Mouse (Mus musculus) limb, embryonic 11.5 days (tissue): ENCODE measurements at regions not wholly inside any gene's neighbourhood (a gene's known extent, or its start where the extent isn't known, plus 50 kb on each side); places are given as distances from the start of the nearest gene placed in this dataset.

ENCODE experiments used
- ATAC-seq: fragments of 200-750 bp; cut with Nextera tagmentation; 2 replicates; pipeline ENCODE4 v1.8.0; 2017; ENCODE audit warnings: low read depth; ENCODE audit not compliant: insufficient number of reproducible peaks, low FRiP score, low TSS enrichment
- DNase-seq: peaks from one replicate; pipeline ENCODE4 v3.0.0-alpha.2; 2015; ENCODE audit warnings: low spot score
- H3K27ac ChIP-seq: fragments of 300-500 bp; sonication (generic); replicated peaks from 2 replicates; pipeline ENCODE4 v1.5.1; 2014; ENCODE audit warnings: low read depth, mild to moderate bottlenecking, low read length
- H3K27me3 ChIP-seq: fragments of 300-500 bp; sonication (generic); 2 replicates; pipeline ENCODE4 v1.6.1; 2014; ENCODE audit warnings: mild to moderate bottlenecking, low read length, mixed read lengths; ENCODE audit not compliant: control insufficient read depth, insufficient read depth
- H3K36me3 ChIP-seq: fragments of 300-500 bp; sonication (generic); 2 replicates; pipeline ENCODE4 v1.6.1; 2014; ENCODE audit warnings: mild to moderate bottlenecking, low read length, moderate library complexity, mixed read lengths; ENCODE audit not compliant: control insufficient read depth, insufficient read depth
- H3K4me1 ChIP-seq: fragments of 300-500 bp; sonication (generic); 2 replicates; pipeline ENCODE4 v1.6.1; 2014; ENCODE audit warnings: low read length, mixed read lengths; ENCODE audit not compliant: control insufficient read depth, insufficient read depth
- H3K4me2 ChIP-seq: fragments of 300-500 bp; sonication (generic); 2 replicates; pipeline ENCODE4 v1.6.1; 2014; ENCODE audit warnings: low read depth, mild to moderate bottlenecking, moderate library complexity; ENCODE audit not compliant: severe bottlenecking
- H3K4me3 ChIP-seq: fragments of 300-500 bp; sonication (generic); 2 replicates; pipeline ENCODE4 v1.5.1; 2014; ENCODE audit warnings: low read depth, low read length
- H3K9ac ChIP-seq: fragments of 300-500 bp; sonication (generic); 2 replicates; pipeline ENCODE4 v1.6.1; 2014; ENCODE audit warnings: mild to moderate bottlenecking, low read length
- H3K9me3 ChIP-seq: fragments of 300-500 bp; sonication (generic); 2 replicates; pipeline ENCODE4 v1.6.1; 2016; ENCODE audit warnings: low read length; ENCODE audit not compliant: control insufficient read depth
- WGBS: fragments of 180-500 bp; shearing (Covaris S2); extraction: QIAGEN DNeasy Blood & Tissue Kit; methylation state at CpG from one replicate; pipeline ENCODE4 v1.1.7; 2014; 5-methylcytosine and 5-hydroxymethylcytosine counted together

- Histone ChIP-seq H3K27ac (no peak overlapping the region), H3K36me3 (no peaks in the 10 kb centered on the region), H3K4me1 (no peaks in the 10 kb centered on the region), H3K4me3 (no peak overlapping the region), H3K9me3 (no peaks in the 10 kb centered on the region), H3K27me3 (no peaks in the 10 kb centered on the region), H3K4me2 (no peak overlapping the region), H3K9ac (no peak overlapping the region)
- ATAC-seq (no peak), DNase-seq (no peak)
- 82% methylated on average over 2 of the region's 2 CpGs for WGBS
Measured at GRCm38 (mm10) chr9:117967080-117967479, 73.2 kb upstream of the Azi2 start.

GRCm38 (mm10) chr9:117966326-117966989 is 73.8 kb upstream of the Azi2 start:
- ATAC-seq (no peak), DNase-seq (peak; percentile 38)
- no peak overlapping the region for H3K9ac ChIP-seq
- no peaks in the 10 kb centered on the region for H3K27me3 ChIP-seq
- H3K4me1 ChIP-seq: no peaks in the 10 kb centered on the region
- no peaks in the 10 kb centered on the region for H3K36me3 ChIP-seq
- no peaks in the 10 kb centered on the region for H3K9me3 ChIP-seq
- 66% methylated on average over 10 of the region's 10 CpGs for WGBS
- H3K27ac ChIP-seq: no peak overlapping the region
- no peak overlapping the region for H3K4me3 ChIP-seq
- no peak overlapping the region for H3K4me2 ChIP-seq

- Histone ChIP-seq H3K4me2 (no peak overlapping the region), H3K9ac (no peak overlapping the region), H3K27me3 (no peaks in the 10 kb centered on the region), H3K36me3 (no peaks in the 10 kb centered on the region), H3K4me3 (no peak overlapping the region), H3K9me3 (no peaks in the 10 kb centered on the region), H3K4me1 (no peaks in the 10 kb centered on the region), H3K27ac (no peak overlapping the region)
- WGBS: 75% methylated on average over 9 of the region's 9 CpGs
- DNase-seq: no peak
- ATAC-seq: no peak
Measured at GRCm38 (mm10) chr9:117962088-117963030, 77.9 kb upstream of the Azi2 start.

GRCm38 (mm10) chr9:117959845-117960244 is 80.5 kb upstream of the Azi2 start:
- Histone ChIP-seq H3K27ac (no peak overlapping the region), H3K27me3 (no peaks in the 10 kb centered on the region), H3K4me2 (no peak overlapping the region), H3K9me3 (no peaks in the 10 kb centered on the region), H3K36me3 (no peaks in the 10 kb centered on the region), H3K4me1 (no peaks in the 10 kb centered on the region), H3K9ac (no peak overlapping the region), H3K4me3 (no peak overlapping the region)
- 88% methylated on average over 2 of the region's 2 CpGs for WGBS
- DNase-seq (no peak), ATAC-seq (no peak)

- WGBS: 81% methylated on average over 2 of the region's 2 CpGs
- ATAC-seq (no peak), DNase-seq (no peak)
- Histone ChIP-seq H3K9me3 (no peaks in the 10 kb centered on the region), H3K27ac (no peak overlapping the region), H3K36me3 (no peaks in the 10 kb centered on the region), H3K4me3 (no peak overlapping the region), H3K9ac (no peak overlapping the region), H3K4me2 (no peak overlapping the region), H3K4me1 (no peaks in the 10 kb centered on the region), H3K27me3 (no peaks in the 10 kb centered on the region)
Measured at GRCm38 (mm10) chr9:117957195-117957594, 83.1 kb upstream of the Azi2 start.

GRCm38 (mm10) chr9:117956691-117957090 is 83.6 kb upstream of the Azi2 start:
- WGBS: 50% methylated on average over 2 of the region's 2 CpGs
- no peak for DNase-seq

GRCm38 (mm10) chr9:117927466-117927847 is 112.8 kb upstream of the Azi2 start:
- no peak for DNase-seq
- Histone ChIP-seq H3K36me3 (no peaks in the 10 kb centered on the region), H3K27me3 (no peaks in the 10 kb centered on the region), H3K9ac (no peak overlapping the region), H3K4me2 (no peak overlapping the region), H3K4me1 (peaks cover 5% of the 10 kb centered on the region; the same call in 1 of the 2 replicates), H3K9me3 (no peaks in the 10 kb centered on the region), H3K27ac (no peak overlapping the region), H3K4me3 (no peak overlapping the region)
- no peak for ATAC-seq
- 88% methylated on average over 7 of the region's 7 CpGs for WGBS

More at GRCm38 (mm10) chr9:117956691-117957090, 83.6 kb upstream of the Azi2 start:
- no peaks in the 10 kb centered on the region for H3K27me3 ChIP-seq
- H3K9me3 ChIP-seq: no peaks in the 10 kb centered on the region
- H3K4me1 ChIP-seq: no peaks in the 10 kb centered on the region
- H3K27ac ChIP-seq: no peak overlapping the region
- no peak overlapping the region for H3K4me2 ChIP-seq
- no peak overlapping the region for H3K9ac ChIP-seq
- ATAC-seq: no peak
- no peak overlapping the region for H3K4me3 ChIP-seq
- no peaks in the 10 kb centered on the region for H3K36me3 ChIP-seq

GRCm38 (mm10) chr9:117926700-117927465 is 113.4 kb upstream of the Azi2 start:
- H3K36me3 ChIP-seq: no peaks in the 10 kb centered on the region
- DNase-seq: no peak
- H3K4me1 ChIP-seq: peaks cover 5% of the 10 kb centered on the region; the same call in 1 of the 2 replicates
- H3K27ac ChIP-seq: no peak overlapping the region
- no peaks in the 10 kb centered on the region for H3K9me3 ChIP-seq
- 75% methylated on average over 5 of the region's 5 CpGs for WGBS
- H3K4me3 ChIP-seq: no peak overlapping the region
- no peak overlapping the region for H3K9ac ChIP-seq
- H3K27me3 ChIP-seq: no peaks in the 10 kb centered on the region
- ATAC-seq: no peak
- H3K4me2 ChIP-seq: no peak overlapping the region
